Mouse (Mus musculus): ENCODE measurements around the gene Gm6217. TPM values are rescaled to one million over a fixed set of nuclear protein-coding genes. Genes with fewer than 3 reads are reported as not detected.
"Not testable (repeated sequence)": the region's sequence is repeated elsewhere in the genome, so short reads cannot be mapped to it uniquely, and the experiment has no call there.

Gene Gm6217
- polyA plus RNA-seq, 1 experiment from 2014 or later, result not detected

GRCm38 (mm10) chr1:82942505-82942904 is 11.3 kb upstream of the Gm6217 start:
- H3K4me1 ChIP-seq; H3K9ac ChIP-seq; H3K4me3 ChIP-seq; H3K27ac ChIP-seq; H3K4me2 ChIP-seq; ATAC-seq; H3K36me3 ChIP-seq; H3K27me3 ChIP-seq (replicated peaks): not testable (repeated sequence)
- 73% methylated on average over 2 of the region's 2 CpGs for WGBS (ENCODE audit: insufficient replicate concordance)
- peaks cover 16% of the 10 kb centered on the region for H3K9me3 ChIP-seq (replicated peaks)

- H3K36me3 ChIP-seq, result no peaks in the 10 kb centered on the region
- peaks cover 16% of the 10 kb centered on the region for H3K9me3 ChIP-seq (replicated peaks)
- no peak overlapping the region for H3K4me3 ChIP-seq
- H3K4me2 ChIP-seq, result no peak overlapping the region
- no peak overlapping the region for H3K27ac ChIP-seq
- WGBS (ENCODE audit: insufficient replicate concordance), result 80% methylated on average over 5 of the region's 5 CpGs
- no peaks in the 10 kb centered on the region for H3K4me1 ChIP-seq
- ATAC-seq, result no peak
- H3K9ac ChIP-seq, result no peak overlapping the region
- no peaks in the 10 kb centered on the region for H3K27me3 ChIP-seq (replicated peaks)
Observed at GRCm38 (mm10) chr1:82938666-82939065, 7.5 kb upstream of the Gm6217 start.

- not testable (repeated sequence) for H3K9ac ChIP-seq; H3K27me3 ChIP-seq (replicated peaks); H3K36me3 ChIP-seq; ATAC-seq; H3K4me1 ChIP-seq; H3K4me2 ChIP-seq; H3K9me3 ChIP-seq (replicated peaks); H3K27ac ChIP-seq; H3K4me3 ChIP-seq
- WGBS (ENCODE audit: insufficient replicate concordance), result 58% methylated on average over 2 of the region's 3 CpGs
Observed at GRCm38 (mm10) chr1:82930558-82930957, 641 bp downstream of the Gm6217 start.

GRCm38 (mm10) chr1:82924650-82925049 is 6.5 kb downstream of the Gm6217 start, which contains the start of gene A030014E15Rik:
A030014E15Rik (plus strand) TSS chr1:82924917.
- H3K4me1 ChIP-seq, result no peaks in the 10 kb centered on the region
- no peaks in the 10 kb centered on the region for H3K36me3 ChIP-seq
- no peaks in the 10 kb centered on the region for H3K9me3 ChIP-seq (replicated peaks)
- no peak within 1 kb of the TSS for H3K27ac ChIP-seq
- no peak within 1 kb of the TSS for H3K9ac ChIP-seq
- no peaks in the 10 kb centered on the region for H3K27me3 ChIP-seq (replicated peaks)
- no peak for ATAC-seq
- 77% methylated on average over 6 of the region's 6 CpGs for WGBS (ENCODE audit: insufficient replicate concordance)
- H3K4me3 ChIP-seq, result no peak within 1 kb of the TSS
- no peak within 1 kb of the TSS for H3K4me2 ChIP-seq

- ATAC-seq, H3K4me3 ChIP-seq: not testable (repeated sequence)
- 70% methylated on average over 5 of the region's 5 CpGs for WGBS (ENCODE audit: insufficient replicate concordance)
Observed at GRCm38 (mm10) chr1:82913434-82913833, 17.8 kb downstream of the Gm6217 start.

GRCm38 (mm10) chr1:82913025-82913424 is 18.2 kb downstream of the Gm6217 start, which contains the start of gene A030005L19Rik:
A030005L19Rik (plus strand) TSS chr1:82913325.
- Histone ChIP-seq H3K4me1 (peaks cover 28% of the 10 kb centered on the region), H3K4me3 (no peak within 1 kb of the TSS), H3K9me3 (replicated peaks) (no peaks in the 10 kb centered on the region)

More at GRCm38 (mm10) chr1:82913434-82913833, 17.8 kb downstream of the Gm6217 start:
- not testable (repeated sequence) for H3K27ac ChIP-seq; H3K9me3 ChIP-seq (replicated peaks); H3K27me3 ChIP-seq (replicated peaks); H3K9ac ChIP-seq; H3K36me3 ChIP-seq; H3K4me2 ChIP-seq
- peaks cover 28% of the 10 kb centered on the region for H3K4me1 ChIP-seq

GRCm38 (mm10) chr1:82905886-82906285 is 25.3 kb downstream of the Gm6217 start:
- H3K4me3 ChIP-seq, result no peak overlapping the region
- 90% methylated on average over 3 of the region's 3 CpGs for WGBS (ENCODE audit: insufficient replicate concordance)

More at GRCm38 (mm10) chr1:82913025-82913424, 18.2 kb downstream of the Gm6217 start, which contains the start of gene A030005L19Rik:
- ATAC-seq, result no peak
- no peak within 1 kb of the TSS for H3K4me2 ChIP-seq
- no peaks in the 10 kb centered on the region for H3K27me3 ChIP-seq (replicated peaks)
- 85% methylated on average over 3 of the region's 3 CpGs for WGBS (ENCODE audit: insufficient replicate concordance)
- H3K36me3 ChIP-seq, result peaks cover 9% of the 10 kb centered on the region
- no peak within 1 kb of the TSS for H3K9ac ChIP-seq
- no peak within 1 kb of the TSS for H3K27ac ChIP-seq

GRCm38 (mm10) chr1:82901201-82901600 is 30.0 kb downstream of the Gm6217 start:
- no peak for ATAC-seq
- H3K9ac ChIP-seq, result no peak overlapping the region
- 81% methylated on average over 3 of the region's 3 CpGs for WGBS (ENCODE audit: insufficient replicate concordance)
- H3K4me3 ChIP-seq, result no peak overlapping the region
- H3K27ac ChIP-seq, result no peak overlapping the region
- H3K4me1 ChIP-seq, result no peaks in the 10 kb centered on the region
- H3K9me3 ChIP-seq (replicated peaks), result no peaks in the 10 kb centered on the region
- no peaks in the 10 kb centered on the region for H3K27me3 ChIP-seq (replicated peaks)
- no peak overlapping the region for H3K4me2 ChIP-seq
- H3K36me3 ChIP-seq, result peaks cover 83% of the 10 kb centered on the region

More at GRCm38 (mm10) chr1:82905886-82906285, 25.3 kb downstream of the Gm6217 start:
- peaks cover 8% of the 10 kb centered on the region; the same call in 1 of the 2 replicates for H3K4me1 ChIP-seq
- H3K36me3 ChIP-seq, result peaks cover 51% of the 10 kb centered on the region
- H3K27ac ChIP-seq, result no peak overlapping the region
- no peaks in the 10 kb centered on the region for H3K27me3 ChIP-seq (replicated peaks)
- H3K4me2 ChIP-seq, result no peak overlapping the region
- no peak overlapping the region for H3K9ac ChIP-seq
- H3K9me3 ChIP-seq (replicated peaks), result no peaks in the 10 kb centered on the region
- ATAC-seq, result no peak

- Histone ChIP-seq H3K27ac (no peak overlapping the region), H3K4me3 (no peak overlapping the region), H3K4me1 (no peaks in the 10 kb centered on the region), H3K36me3 (peaks cover 87% of the 10 kb centered on the region), H3K9me3 (replicated peaks) (no peaks in the 10 kb centered on the region), H3K4me2 (no peak overlapping the region), H3K27me3 (replicated peaks) (no peaks in the 10 kb centered on the region), H3K9ac (no peak overlapping the region)
- 91% methylated on average over 1 of the region's 1 CpGs for WGBS (ENCODE audit: insufficient replicate concordance)
- no peak for ATAC-seq
Observed at GRCm38 (mm10) chr1:82900567-82900966, 30.6 kb downstream of the Gm6217 start.

- H3K9ac ChIP-seq, result no peak overlapping the region
- H3K4me1 ChIP-seq, result no peaks in the 10 kb centered on the region
- H3K27ac ChIP-seq, result no peak overlapping the region
- WGBS (ENCODE audit: insufficient replicate concordance), result 91% methylated on average over 7 of the region's 7 CpGs
- H3K9me3 ChIP-seq (replicated peaks), result no peaks in the 10 kb centered on the region
- peaks cover 92% of the 10 kb centered on the region for H3K36me3 ChIP-seq
- no peak overlapping the region for H3K4me3 ChIP-seq
- ATAC-seq, result no peak
- no peak overlapping the region for H3K4me2 ChIP-seq
- no peaks in the 10 kb centered on the region for H3K27me3 ChIP-seq (replicated peaks)
Observed at GRCm38 (mm10) chr1:82893269-82893668, 37.9 kb downstream of the Gm6217 start.

Other genes starting within 250 kb of the Gm6217 start
- 208 TPM in 2 replicates for gene Mff, start 206.5 kb downstream of the Gm6217 start, polyA plus RNA-seq (2016; fragmentation: Nextera tagmentation; extraction: Ambion mirVana)
- not detected in 2 replicates for gene Tm4sf20, start 162.9 kb downstream of the Gm6217 start, polyA plus RNA-seq (2016; fragmentation: Nextera tagmentation; extraction: Ambion mirVana)
- not detected in 2 replicates for gene Gm47791, start 160.2 kb downstream of the Gm6217 start, polyA plus RNA-seq (2016; fragmentation: Nextera tagmentation; extraction: Ambion mirVana)
- gene Agfg1, start 91.9 kb downstream of the Gm6217 start, polyA plus RNA-seq (2016; fragmentation: Nextera tagmentation; extraction: Ambion mirVana), result 76.7 and 78.3 TPM in 2 replicates
- gene A030005L19Rik, start 18.1 kb downstream of the Gm6217 start, polyA plus RNA-seq (2016; fragmentation: Nextera tagmentation; extraction: Ambion mirVana), result 0.46 TPM in 1 of 2 replicates, not detected in the other
- not detected in 2 replicates for gene A030014E15Rik, start 6.5 kb downstream of the Gm6217 start, polyA plus RNA-seq (2016; fragmentation: Nextera tagmentation; extraction: Ambion mirVana)
- not detected in 2 replicates for gene A030003K21Rik, start 12.0 kb upstream of the Gm6217 start, polyA plus RNA-seq (2016; fragmentation: Nextera tagmentation; extraction: Ambion mirVana)
- gene Gm7544, start 24.6 kb upstream of the Gm6217 start, polyA plus RNA-seq (2016; fragmentation: Nextera tagmentation; extraction: Ambion mirVana), result not detected in 2 replicates
- not detected in 2 replicates for gene Gm47955, start 28.9 kb upstream of the Gm6217 start, polyA plus RNA-seq (2016; fragmentation: Nextera tagmentation; extraction: Ambion mirVana)
- not detected in 2 replicates for gene Gm47959, start 69.1 kb upstream of the Gm6217 start, polyA plus RNA-seq (2016; fragmentation: Nextera tagmentation; extraction: Ambion mirVana)
- 0.15 and 0.33 TPM in 2 replicates for gene Slc19a3, start 107.0 kb upstream of the Gm6217 start, polyA plus RNA-seq (2016; fragmentation: Nextera tagmentation; extraction: Ambion mirVana)
- not detected in 2 replicates for gene Krtap28-10, start 111.1 kb upstream of the Gm6217 start, polyA plus RNA-seq (2016; fragmentation: Nextera tagmentation; extraction: Ambion mirVana)
- gene Gm47969, start 113.5 kb upstream of the Gm6217 start, polyA plus RNA-seq (2016; fragmentation: Nextera tagmentation; extraction: Ambion mirVana), result not detected in 2 replicates
- not detected in 2 replicates for gene A030005K14Rik, start 128.0 kb upstream of the Gm6217 start, polyA plus RNA-seq (2016; fragmentation: Nextera tagmentation; extraction: Ambion mirVana)
- gene Krtap28-13, start 129.5 kb upstream of the Gm6217 start, polyA plus RNA-seq (2016; fragmentation: Nextera tagmentation; extraction: Ambion mirVana), result not detected in 2 replicates
- gene Ccl20, start 185.4 kb upstream of the Gm6217 start, polyA plus RNA-seq (2016; fragmentation: Nextera tagmentation; extraction: Ambion mirVana), result 0.21 TPM in 1 of 2 replicates, not detected in the other
- not detected in 2 replicates for gene Daw1, start 228.4 kb upstream of the Gm6217 start, polyA plus RNA-seq (2016; fragmentation: Nextera tagmentation; extraction: Ambion mirVana)

All from liver, embryonic 12.5 days (tissue).